Mouse (Mus musculus) right cerebral cortex, postnatal 36 days (tissue): ENCODE data around the gene Chek2.
A peak's percentile ranks its signal among the peaks of the same experiment; 100 is the strongest.
"Not testable (repeated sequence)": the region's sequence is repeated elsewhere in the genome, so short reads cannot be mapped to it uniquely, and the experiment has no call there.

Source experiments
- DNase-seq, 2 experiments: peaks; one replicate each; pipeline ENCODE4 v3.0.0; 2022; ENCODE audit warnings: low spot score in 2 of 2, mixed read lengths in 1 of 2

The Chek2 gene

GRCm38 (mm10) chr5:110839678-110840365, at the start of gene Chek2, which contains the start of gene Hscb:
Gene Chek2 (plus strand): TSS chr5:110839979.
Gene Hscb (minus strand): TSS chr5:110839777.
- DNase-seq = peak; percentile 97 to 99

DNA sequence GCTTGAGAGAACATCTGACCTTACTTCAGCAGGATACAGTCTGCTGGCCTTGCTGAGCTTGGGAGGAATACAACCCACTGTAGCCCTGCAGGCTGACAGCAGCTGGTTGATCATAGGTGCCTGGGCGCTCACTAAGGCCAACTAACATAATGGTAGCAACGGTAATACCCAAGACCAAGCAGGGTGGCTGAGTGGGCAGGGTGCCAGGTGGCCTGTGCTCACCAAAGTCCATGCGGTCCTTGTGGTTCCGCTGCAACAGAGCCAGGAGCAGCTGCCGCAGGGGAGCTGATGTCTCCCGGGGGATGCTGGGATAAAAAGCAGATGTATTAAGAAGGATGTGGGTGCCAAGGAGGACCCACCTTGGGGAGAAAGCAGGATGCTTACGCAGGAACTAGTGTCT, 45.4 kb upstream of the Chek2 start:
- DNase-seq = no peak

GRCm38 (mm10) chr5:110797696-110798095, 42.1 kb upstream of the Chek2 start:
- DNase-seq = no peak

DNA sequence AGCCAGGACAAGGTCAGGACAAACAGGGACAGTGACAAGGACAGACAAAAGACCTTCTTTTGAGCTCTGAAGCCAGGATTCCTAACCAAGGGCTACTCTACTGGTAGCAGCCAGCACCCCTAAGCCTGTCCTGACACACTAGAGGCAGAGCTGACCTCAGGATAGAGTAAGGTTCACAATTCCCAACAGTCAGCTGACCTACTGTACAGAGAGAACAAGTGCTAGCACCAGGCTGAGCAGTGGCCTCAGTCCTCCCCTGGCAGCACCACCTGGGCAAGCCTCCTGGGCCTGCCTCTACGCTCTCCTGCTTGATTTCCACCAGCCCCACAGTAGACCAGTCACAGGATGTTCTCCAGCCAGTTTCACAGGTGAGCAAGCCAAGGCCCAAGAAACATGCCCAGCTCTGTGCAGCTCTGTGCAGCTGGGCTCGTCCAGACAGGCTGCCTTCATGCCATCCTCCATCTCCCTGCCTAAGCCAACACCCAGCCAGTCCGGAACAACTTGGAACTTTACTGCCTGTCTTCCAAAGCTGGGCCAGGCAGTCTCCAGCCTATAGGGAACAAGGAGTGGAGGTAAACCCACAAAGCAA, 38.6 kb upstream of the Chek2 start:
- no peak for DNase-seq

GRCm38 (mm10) chr5:110802186-110802585, 37.6 kb upstream of the Chek2 start:
- DNase-seq = no peak

- DNase-seq = no peak
Observed at GRCm38 (mm10) chr5:110802809-110803208, 37.0 kb upstream of the Chek2 start.

DNA sequence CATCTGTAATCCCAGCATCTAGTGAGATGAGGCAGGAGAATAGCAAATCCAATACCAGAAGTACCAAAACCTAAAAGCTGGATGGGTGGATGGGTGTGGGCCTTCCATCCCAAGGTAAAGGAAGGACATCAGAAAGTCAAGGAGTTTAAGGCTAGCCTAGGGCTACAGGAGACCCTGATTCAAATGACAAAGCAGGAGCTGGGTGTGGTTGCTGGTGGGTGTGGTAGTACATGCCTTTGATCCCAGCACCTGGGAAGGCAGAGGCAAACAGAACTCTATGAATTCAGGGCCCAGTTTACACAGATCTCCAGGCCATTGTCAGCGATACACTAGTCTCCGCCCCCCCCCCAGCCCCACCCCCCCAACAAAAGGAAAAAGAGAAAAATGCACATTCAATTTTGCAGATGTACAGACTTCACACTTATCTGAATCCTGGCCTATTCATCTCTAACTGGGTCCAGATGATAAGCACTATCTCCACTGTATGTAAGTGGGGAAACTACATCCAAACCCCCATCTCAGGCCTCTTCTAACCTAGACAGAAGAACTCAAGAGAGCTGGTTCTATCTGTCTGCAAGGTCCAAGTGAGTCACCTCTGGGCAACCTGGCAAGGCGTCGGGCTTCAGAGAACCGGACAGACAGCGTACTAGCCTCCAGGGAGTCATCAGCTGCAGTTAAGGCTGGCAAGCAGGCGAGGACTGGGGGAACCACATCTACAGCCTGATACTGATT, 35.6 kb upstream of the Chek2 start:
- no peak for DNase-seq

- DNase-seq = no peak
Observed at GRCm38 (mm10) chr5:110806154-110806553, 33.6 kb upstream of the Chek2 start.

- no peak for DNase-seq
Observed at GRCm38 (mm10) chr5:110806676-110807075, 33.1 kb upstream of the Chek2 start.

DNA sequence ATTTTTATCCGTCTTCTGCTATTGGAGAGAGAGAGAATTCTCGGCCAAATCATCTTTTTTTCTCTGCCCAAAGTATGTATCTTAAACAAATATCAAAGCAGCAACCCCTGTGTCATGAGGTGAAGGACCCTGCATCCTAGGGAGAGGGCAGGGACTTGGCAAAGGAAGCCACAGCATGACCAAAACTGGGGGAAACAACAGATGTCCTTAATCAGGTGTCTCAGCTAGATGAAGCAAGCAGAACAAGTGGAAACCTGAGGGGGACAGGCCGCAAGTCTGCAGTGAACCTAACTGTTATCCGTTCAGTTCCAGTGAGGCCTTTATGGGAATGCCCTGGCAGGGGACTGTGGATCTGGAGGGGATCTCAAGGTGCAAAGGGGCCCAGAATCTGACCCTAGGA, 32.3 kb upstream of the Chek2 start:
- DNase-seq = no peak

DNA sequence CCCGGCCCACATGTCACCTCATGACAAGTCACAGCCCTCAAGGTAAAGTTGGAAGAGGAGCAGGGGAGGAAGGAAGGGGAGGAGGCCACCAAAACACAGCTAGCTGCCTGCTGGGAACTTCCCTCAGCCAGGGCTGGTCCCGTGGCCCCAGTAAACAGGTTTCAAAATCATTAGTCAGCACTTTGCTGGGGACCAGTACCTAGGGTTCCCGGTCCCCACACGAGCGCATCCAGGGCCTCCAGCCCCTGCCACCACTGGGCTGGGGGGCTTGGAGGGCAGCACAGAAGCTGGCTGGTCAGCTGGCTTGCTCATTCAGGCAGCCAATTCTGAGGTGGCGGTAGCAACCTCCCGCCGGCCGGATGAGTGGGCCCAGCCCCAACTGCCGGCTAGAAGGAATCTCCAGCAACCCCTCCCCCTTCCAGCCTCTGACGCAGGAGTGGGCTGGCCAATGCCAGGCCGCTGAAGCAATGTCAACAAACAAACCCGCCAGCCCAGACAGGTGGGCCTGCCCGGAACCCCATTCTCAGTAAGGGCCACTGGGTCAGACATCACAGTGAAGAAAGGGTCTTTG, 31.6 kb upstream of the Chek2 start:
- DNase-seq = peak; percentile 77 to 81

DNA sequence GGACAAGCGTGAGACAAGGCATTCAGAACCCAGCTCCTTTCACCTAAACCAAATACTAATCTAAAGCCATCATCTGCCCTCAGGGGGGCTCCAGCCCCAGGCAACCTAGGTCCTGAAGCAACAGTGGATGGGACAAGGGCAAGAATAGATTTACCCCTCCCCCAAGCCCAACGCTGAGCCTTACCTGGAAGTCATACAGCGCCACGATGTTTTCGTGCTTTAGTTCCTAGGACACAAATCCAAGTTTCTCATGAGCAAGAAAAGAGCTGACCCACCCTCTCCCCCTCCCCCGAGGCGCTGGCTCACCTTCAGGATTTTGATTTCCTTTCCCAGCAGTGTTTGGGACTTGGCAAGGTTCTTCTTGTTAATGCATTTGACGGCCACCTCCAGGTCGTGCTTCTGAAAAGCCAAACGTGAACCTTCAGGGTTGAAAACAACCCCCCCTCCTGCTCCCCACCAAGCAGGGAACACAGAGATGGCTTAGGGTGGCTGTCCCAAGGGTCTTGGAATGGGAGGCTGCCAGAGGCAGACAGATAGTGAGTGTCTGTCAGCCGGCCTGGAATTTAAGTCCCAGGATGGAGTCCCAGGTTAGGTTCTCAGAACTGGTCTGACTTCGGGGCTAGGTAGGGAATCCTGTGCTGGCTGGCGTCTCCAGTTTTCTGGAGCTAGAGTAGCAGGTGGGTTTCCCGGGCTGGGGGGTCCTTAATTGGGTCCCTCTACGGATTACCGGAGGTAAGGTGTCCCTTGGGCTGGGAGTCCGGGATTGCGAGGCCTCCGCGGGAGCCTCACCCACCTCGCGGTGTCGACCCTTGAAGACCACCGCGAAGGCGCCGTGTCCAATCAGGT, 30.7 kb upstream of the Chek2 start:
- no peak for DNase-seq

GRCm38 (mm10) chr5:110809667-110810325, 30.0 kb upstream of the Chek2 start, which contains the start of gene Ulk1:
Gene Ulk1 (minus strand): TSS chr5:110810097.
- DNase-seq = peak; percentile 99

GRCm38 (mm10) chr5:110824421-110824820, 15.4 kb upstream of the Chek2 start:
- no peak for DNase-seq

DNA sequence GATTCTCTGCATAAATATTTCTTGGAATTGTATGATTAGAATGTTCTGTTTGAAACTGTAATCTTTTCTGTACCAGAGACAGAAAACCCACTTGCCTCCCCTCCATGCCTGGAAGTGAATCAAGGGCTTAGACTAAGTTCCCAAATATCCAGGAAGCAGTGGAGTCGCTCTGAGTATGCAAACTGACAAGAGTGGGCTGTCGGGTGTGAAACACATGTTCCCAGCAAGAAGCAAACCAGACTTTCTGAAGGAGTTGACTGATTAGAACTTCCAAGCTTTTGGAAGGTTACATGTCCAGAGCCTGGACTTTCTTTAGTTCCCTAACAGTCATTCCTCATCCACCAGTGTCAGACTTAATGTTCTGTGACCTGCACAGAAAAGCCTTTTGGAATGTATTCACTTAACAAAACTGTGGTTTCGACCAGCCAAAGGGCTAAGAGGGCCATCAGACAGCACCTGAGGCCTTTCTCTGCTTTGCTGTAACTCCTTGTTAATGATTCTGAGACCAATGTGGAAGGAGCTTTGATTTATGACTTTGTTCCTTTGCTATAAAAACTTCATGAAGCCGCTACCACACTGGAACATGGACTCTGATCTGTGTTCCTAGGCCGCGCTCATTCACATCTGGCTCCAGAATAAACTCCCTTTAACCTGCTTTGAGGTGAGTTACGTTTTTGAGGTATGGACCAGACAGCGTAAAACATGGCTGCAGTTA, 12.8 kb upstream of the Chek2 start:
- no peak for DNase-seq

- no peak for DNase-seq
Observed at GRCm38 (mm10) chr5:110827576-110827975, 12.2 kb upstream of the Chek2 start.

DNA sequence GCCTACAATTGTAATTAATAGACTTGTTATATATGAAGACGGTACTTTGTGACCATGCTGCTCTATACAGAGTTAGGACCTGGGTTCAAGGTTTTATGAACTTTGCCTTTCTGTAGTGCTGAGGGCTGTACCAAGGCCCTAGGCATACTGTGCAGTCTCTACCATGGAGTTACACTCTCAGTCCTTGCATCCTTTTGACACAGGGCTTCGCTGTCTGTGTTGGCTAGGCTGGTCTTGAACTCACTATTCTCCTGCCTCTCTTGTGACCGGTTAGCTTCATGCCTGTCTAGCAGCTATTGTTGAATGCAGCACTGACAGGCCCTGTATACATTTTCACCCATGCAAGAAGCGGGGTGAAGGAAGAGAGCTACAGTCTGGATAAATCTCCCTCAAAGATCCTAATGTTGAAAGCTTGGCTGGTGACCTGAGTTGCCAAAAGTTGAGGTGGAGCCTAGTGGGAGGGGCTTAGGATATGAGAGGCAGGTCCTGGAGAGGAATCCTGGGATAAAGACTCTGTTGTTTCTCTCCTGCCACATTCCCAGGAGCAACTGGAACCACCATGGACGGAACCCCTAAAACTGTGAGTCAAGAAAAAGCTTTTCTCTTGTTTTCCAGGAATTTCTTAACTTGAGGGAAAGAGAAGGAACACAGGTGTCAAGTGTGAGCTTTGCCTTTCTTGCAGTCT, 8.6 kb upstream of the Chek2 start:
- DNase-seq = no peak

DNA sequence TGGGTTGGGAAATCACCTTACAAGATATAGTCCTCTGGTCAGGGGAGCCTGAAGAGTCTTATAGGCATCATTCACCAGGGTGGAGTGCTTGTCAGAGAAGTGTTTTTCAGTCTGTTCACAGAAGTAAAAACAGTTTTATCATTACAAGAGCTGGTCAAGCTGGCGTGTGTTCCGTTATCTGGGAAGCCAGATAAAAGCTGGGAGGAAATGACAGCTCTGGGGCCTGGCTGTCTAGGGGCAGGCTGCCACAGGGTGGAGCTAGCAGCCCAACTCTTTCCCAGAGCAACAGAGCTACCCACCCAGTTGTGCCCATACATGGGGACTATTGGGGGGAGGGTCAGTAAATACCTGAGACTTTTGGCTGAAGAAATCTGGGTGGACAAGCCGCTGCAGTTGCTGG, 3.8 kb upstream of the Chek2 start:
- DNase-seq = no peak

GRCm38 (mm10) chr5:110838016-110838415, 1.8 kb upstream of the Chek2 start:
- not testable (repeated sequence) for DNase-seq
